Mouse (Mus musculus): ENCODE results near the gene Tmem150a. TPM values are rescaled to one million over a fixed set of nuclear protein-coding genes. Genes with fewer than 3 reads are reported as not detected.

Tmem150a gene
- polyA plus RNA-seq, 1 experiment from 2014 or later: 32.5 TPM

GRCm38 (mm10) chr6:72387816-72388215 is 32.6 kb downstream of the Tmem150a start:
- Histone ChIP-seq H3K27ac (peak overlapping the region; percentile 100), H3K36me3 (peaks cover 53% of the 10 kb centered on the region), H3K4me3 (replicated peaks) (peak overlapping the region; percentile 84), H3K9ac (peak overlapping the region; percentile 98), H3K9me3 (replicated peaks) (no peaks in the 10 kb centered on the region), H3K4me2 (peak overlapping the region; percentile 93), H3K4me1 (replicated peaks) (peaks cover 81% of the 10 kb centered on the region), H3K27me3 (no peaks in the 10 kb centered on the region)
- ATAC-seq (ENCODE audit: low read depth): no peak
- DNase-seq: no peak
- 70% methylated on average over 3 of the region's 3 CpGs for WGBS (ENCODE audit: insufficient replicate concordance)

GRCm38 (mm10) chr6:72388266-72388665 is 33.0 kb downstream of the Tmem150a start:
- no peaks in the 10 kb centered on the region for H3K27me3 ChIP-seq
- peak overlapping the region; percentile 98 for H3K9ac ChIP-seq
- DNase-seq (no peak), ATAC-seq (ENCODE audit: low read depth) (no peak)
- WGBS (ENCODE audit: insufficient replicate concordance): 47% methylated on average over 10 of the region's 10 CpGs
- H3K4me3 ChIP-seq (replicated peaks): peak overlapping the region; percentile 84
- H3K4me2 ChIP-seq: peak overlapping the region; percentile 93
- peaks cover 81% of the 10 kb centered on the region for H3K4me1 ChIP-seq (replicated peaks)
- H3K9me3 ChIP-seq (replicated peaks): no peaks in the 10 kb centered on the region
- H3K27ac ChIP-seq: peak overlapping the region; percentile 100
- H3K36me3 ChIP-seq: peaks cover 57% of the 10 kb centered on the region

GRCm38 (mm10) chr6:72388791-72389329 is 33.6 kb downstream of the Tmem150a start:
- peaks cover 81% of the 10 kb centered on the region for H3K4me1 ChIP-seq (replicated peaks)
- WGBS (ENCODE audit: insufficient replicate concordance): 43% methylated on average over 6 of the region's 6 CpGs
- no peaks in the 10 kb centered on the region for H3K27me3 ChIP-seq
- H3K9ac ChIP-seq: peak overlapping the region; percentile 98
- H3K4me3 ChIP-seq (replicated peaks): peak overlapping the region; percentile 84
- no peak for ATAC-seq (ENCODE audit: low read depth)
- H3K27ac ChIP-seq: peak overlapping the region; percentile 100
- DNase-seq: no peak
- peak overlapping the region; percentile 93 for H3K4me2 ChIP-seq
- H3K36me3 ChIP-seq: peaks cover 60% of the 10 kb centered on the region
- H3K9me3 ChIP-seq (replicated peaks): no peaks in the 10 kb centered on the region

GRCm38 (mm10) chr6:72389471-72389940 is 34.3 kb downstream of the Tmem150a start:
- peak; percentile 91 for ATAC-seq (ENCODE audit: low read depth)
- H3K27ac ChIP-seq: peak overlapping the region; percentile 100
- H3K4me2 ChIP-seq: peak overlapping the region; percentile 93
- peak overlapping the region; percentile 98 for H3K9ac ChIP-seq
- under 1% methylated on average over 13 of the region's 13 CpGs for WGBS (ENCODE audit: insufficient replicate concordance)
- peak; percentile 90 for DNase-seq
- no peaks in the 10 kb centered on the region for H3K27me3 ChIP-seq
- no peaks in the 10 kb centered on the region for H3K9me3 ChIP-seq (replicated peaks)
- peaks cover 81% of the 10 kb centered on the region for H3K4me1 ChIP-seq (replicated peaks)
- H3K36me3 ChIP-seq: peaks cover 61% of the 10 kb centered on the region
- H3K4me3 ChIP-seq (replicated peaks): peak overlapping the region; percentile 84

- Histone ChIP-seq H3K27me3 (no peaks in the 10 kb centered on the region), H3K9ac (peak within 1 kb of the TSS; percentile 98), H3K4me2 (peak within 1 kb of the TSS; percentile 93), H3K9me3 (replicated peaks) (no peaks in the 10 kb centered on the region), H3K36me3 (peaks cover 55% of the 10 kb centered on the region), H3K4me1 (replicated peaks) (peaks cover 76% of the 10 kb centered on the region), H3K4me3 (replicated peaks) (peak within 1 kb of the TSS; percentile 84), H3K27ac (peak within 1 kb of the TSS; percentile 100)
- WGBS (ENCODE audit: insufficient replicate concordance): under 1% methylated on average over 33 of the region's 33 CpGs
- DNase-seq (peak; percentile 66), ATAC-seq (ENCODE audit: low read depth) (peak; percentile 43)
Measured at GRCm38 (mm10) chr6:72389941-72390771, 34.9 kb downstream of the Tmem150a start, which contains the start of gene Vamp8. TSS of gene Vamp8 (minus strand) at chr6:72390703.

DNA sequence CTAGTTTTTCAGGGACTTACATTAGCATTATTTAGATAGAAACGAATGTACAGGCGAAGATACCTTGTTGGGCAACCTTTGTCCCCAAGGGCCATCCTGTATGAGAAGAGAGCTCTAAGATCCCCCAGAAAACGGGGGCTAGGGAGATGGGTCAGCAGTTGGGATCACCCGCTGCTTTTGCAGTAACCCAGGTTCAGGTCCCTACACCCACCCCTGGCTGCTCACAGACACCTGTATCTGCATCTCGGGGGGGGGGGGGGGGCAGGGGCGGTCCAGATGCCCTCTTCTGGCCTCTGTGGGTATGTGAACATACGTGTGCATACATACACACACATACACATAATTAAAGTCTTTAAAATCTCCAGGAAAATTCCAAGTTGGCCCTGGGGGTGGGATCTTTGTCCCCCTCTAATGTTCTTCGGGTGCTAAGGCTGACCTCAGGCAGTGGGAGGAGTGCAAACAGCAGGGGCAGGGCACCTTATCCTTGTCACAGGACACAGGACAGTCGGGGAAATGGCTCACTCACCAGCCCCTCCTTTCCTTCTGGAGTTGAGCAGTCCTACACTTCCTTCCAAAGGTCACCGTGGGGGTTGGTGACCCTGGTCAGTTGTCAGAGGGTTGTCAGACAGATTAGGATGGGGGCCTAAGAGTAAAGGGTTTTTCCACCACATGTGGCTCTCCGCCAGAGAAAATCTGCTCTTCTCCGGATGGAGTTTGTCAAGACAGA is 35.7 kb downstream of the Tmem150a start:
- H3K27ac ChIP-seq: peak overlapping the region; percentile 100
- H3K4me2 ChIP-seq: peak overlapping the region; percentile 93
- no peaks in the 10 kb centered on the region for H3K9me3 ChIP-seq (replicated peaks)
- peak; percentile 67 for DNase-seq
- WGBS (ENCODE audit: insufficient replicate concordance): 3% methylated on average over 12 of the region's 12 CpGs
- H3K36me3 ChIP-seq: peaks cover 47% of the 10 kb centered on the region
- ATAC-seq (ENCODE audit: low read depth): peak; percentile 71
- peak overlapping the region; percentile 98 for H3K9ac ChIP-seq
- H3K4me3 ChIP-seq (replicated peaks): peak overlapping the region; percentile 84
- H3K4me1 ChIP-seq (replicated peaks): peaks cover 75% of the 10 kb centered on the region
- no peaks in the 10 kb centered on the region for H3K27me3 ChIP-seq

GRCm38 (mm10) chr6:72392341-72392740 is 37.1 kb downstream of the Tmem150a start:
- peaks cover 37% of the 10 kb centered on the region for H3K36me3 ChIP-seq
- H3K9ac ChIP-seq: peak overlapping the region; percentile 98; the same call in 1 of the 2 replicates
- H3K27me3 ChIP-seq: no peaks in the 10 kb centered on the region
- H3K9me3 ChIP-seq (replicated peaks): no peaks in the 10 kb centered on the region
- H3K27ac ChIP-seq: peak overlapping the region; percentile 100
- no peak for DNase-seq
- no peak for ATAC-seq (ENCODE audit: low read depth)
- peak overlapping the region; percentile 93 for H3K4me2 ChIP-seq
- H3K4me1 ChIP-seq (replicated peaks): peaks cover 71% of the 10 kb centered on the region
- H3K4me3 ChIP-seq (replicated peaks): peak overlapping the region; percentile 84
- 85% methylated on average over 5 of the region's 5 CpGs for WGBS (ENCODE audit: insufficient replicate concordance)

- H3K9me3 ChIP-seq (replicated peaks): no peaks in the 10 kb centered on the region
- H3K36me3 ChIP-seq: peaks cover 20% of the 10 kb centered on the region
- WGBS (ENCODE audit: insufficient replicate concordance): 70% methylated on average over 10 of the region's 10 CpGs
- peaks cover 62% of the 10 kb centered on the region for H3K4me1 ChIP-seq (replicated peaks)
- no peak for DNase-seq
- no peak overlapping the region for H3K9ac ChIP-seq
- H3K4me3 ChIP-seq (replicated peaks): no peak overlapping the region
- H3K4me2 ChIP-seq: no peak overlapping the region
- H3K27me3 ChIP-seq: no peaks in the 10 kb centered on the region
- H3K27ac ChIP-seq: no peak overlapping the region
- ATAC-seq (ENCODE audit: low read depth): no peak
Measured at GRCm38 (mm10) chr6:72396837-72397251, 41.6 kb downstream of the Tmem150a start.

DNA sequence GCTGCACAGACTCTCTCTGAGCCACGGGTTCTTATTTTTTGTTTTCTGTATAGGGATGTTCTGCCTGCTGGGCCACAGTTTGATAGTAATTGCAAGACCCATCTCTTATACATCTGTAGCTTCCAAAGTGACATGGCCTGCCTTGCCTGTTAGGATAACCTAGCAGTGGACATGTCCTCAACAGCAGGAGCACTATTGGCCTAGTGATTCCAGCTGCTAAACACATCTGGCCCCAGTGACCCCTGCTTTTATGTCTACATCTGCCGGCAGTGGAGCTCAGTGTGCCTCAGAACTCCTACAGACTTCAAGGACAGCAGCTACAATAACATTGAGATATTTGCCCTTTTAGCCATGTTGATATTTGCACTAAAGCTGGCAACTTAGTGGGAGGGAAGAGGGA is 44.7 kb downstream of the Tmem150a start:
- ATAC-seq (ENCODE audit: low read depth) (no peak), DNase-seq (no peak)
- Histone ChIP-seq H3K9me3 (replicated peaks) (no peaks in the 10 kb centered on the region), H3K27me3 (no peaks in the 10 kb centered on the region), H3K9ac (no peak overlapping the region), H3K27ac (peak overlapping the region; percentile 50; the same call in 1 of the 2 replicates), H3K4me1 (replicated peaks) (peaks cover 34% of the 10 kb centered on the region), H3K4me2 (no peak overlapping the region), H3K36me3 (no peaks in the 10 kb centered on the region), H3K4me3 (replicated peaks) (no peak overlapping the region)
- 65% methylated on average over 2 of the region's 2 CpGs for WGBS (ENCODE audit: insufficient replicate concordance)

- Histone ChIP-seq H3K4me1 (replicated peaks) (peaks cover 27% of the 10 kb centered on the region), H3K27ac (no peak overlapping the region), H3K4me2 (no peak overlapping the region), H3K4me3 (replicated peaks) (no peak overlapping the region), H3K9ac (no peak overlapping the region), H3K9me3 (replicated peaks) (no peaks in the 10 kb centered on the region), H3K36me3 (no peaks in the 10 kb centered on the region), H3K27me3 (no peaks in the 10 kb centered on the region)
- no peak for ATAC-seq (ENCODE audit: low read depth)
- peak; percentile 62 for DNase-seq
- 14% methylated on average over 7 of the region's 7 CpGs for WGBS (ENCODE audit: insufficient replicate concordance)
Measured at GRCm38 (mm10) chr6:72401875-72402274, 46.6 kb downstream of the Tmem150a start.

DNA sequence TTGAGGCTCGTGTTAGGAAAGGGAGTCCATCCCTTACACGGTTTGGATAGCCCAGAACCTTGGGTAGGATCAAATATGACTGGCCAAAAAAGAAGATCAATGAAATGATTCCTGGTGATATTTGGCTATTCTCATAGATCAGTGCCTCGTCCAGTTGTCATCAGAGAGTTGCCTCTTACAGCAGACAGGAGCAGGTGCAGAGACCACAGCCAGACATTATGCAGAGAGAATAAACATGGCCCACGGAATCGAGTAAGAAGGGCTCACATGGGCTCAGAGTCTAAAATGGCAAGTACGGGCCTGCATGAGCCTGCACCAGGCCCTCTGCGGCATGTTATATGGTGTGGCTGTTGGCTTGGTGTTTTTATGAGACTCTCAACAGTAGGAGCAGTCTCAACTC is 50.1 kb downstream of the Tmem150a start:
- H3K27me3 ChIP-seq: no peaks in the 10 kb centered on the region
- 72% methylated on average over 7 of the region's 7 CpGs for WGBS (ENCODE audit: insufficient replicate concordance)
- no peak for ATAC-seq (ENCODE audit: low read depth)

More for the DNA sequence above, 50.1 kb downstream of the Tmem150a start:
- Histone ChIP-seq H3K36me3 (no peaks in the 10 kb centered on the region), H3K9me3 (replicated peaks) (no peaks in the 10 kb centered on the region), H3K9ac (no peak overlapping the region), H3K4me2 (no peak overlapping the region), H3K4me3 (replicated peaks) (no peak overlapping the region), H3K4me1 (replicated peaks) (peaks cover 9% of the 10 kb centered on the region), H3K27ac (no peak overlapping the region)
- DNase-seq: no peak
